Mouse (Mus musculus): ENCODE data around the gene Ep300. TPM values are rescaled to one million over a fixed set of nuclear protein-coding genes. Genes with fewer than 3 reads are reported as not detected.
A peak's percentile ranks its signal among the peaks of the same experiment; 100 is the strongest.

Gene Ep300
- polyA plus RNA-seq, 1 experiment from 2014 or later: 33.8 TPM

DNA sequence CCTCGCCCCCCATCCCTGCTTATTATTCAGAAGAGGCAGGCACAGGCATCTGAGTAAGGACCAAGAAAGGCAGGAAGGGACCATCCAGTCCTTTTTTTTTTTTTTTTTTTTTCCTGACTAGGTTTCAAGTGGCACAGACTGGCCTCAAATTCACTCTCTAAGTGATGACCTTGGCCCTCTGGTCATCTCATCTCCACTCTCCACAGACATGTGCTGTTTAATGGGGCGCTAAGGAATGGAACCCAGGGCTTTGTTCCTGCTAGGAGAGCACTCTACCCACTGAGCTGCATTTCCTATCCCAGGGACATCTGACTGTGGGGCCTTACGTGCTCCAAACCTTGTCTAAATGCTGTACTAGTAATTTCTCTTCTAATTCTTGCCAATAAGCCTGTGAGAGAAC is 29.2 kb upstream of the Ep300 start:
- Histone ChIP-seq H3K4me3 (ENCODE audit: low read depth, low read length) (no peak overlapping the region), H3K4me1 (replicated peaks; ENCODE audit: control insufficient read depth, insufficient read depth, low read length) (no peaks in the 10 kb centered on the region), H3K27me3 (ENCODE audit: control insufficient read depth, insufficient read depth, low read length) (no peaks in the 10 kb centered on the region), H3K4me2 (ENCODE audit: low read depth, low read length, severe bottlenecking) (no peak overlapping the region), H3K9me3 (ENCODE audit: control insufficient read depth, low read length) (no peaks in the 10 kb centered on the region), H3K36me3 (ENCODE audit: control insufficient read depth, insufficient read depth, low read length) (no peaks in the 10 kb centered on the region), H3K9ac (ENCODE audit: low read length) (no peak overlapping the region), H3K27ac (ENCODE audit: low read depth, low read length) (no peak overlapping the region)
- ATAC-seq (replicated peaks; ENCODE audit: low FRiP score) (no peak), DNase-seq (ENCODE audit: low spot score) (no peak)
- WGBS: 65% methylated on average over 3 of the region's 3 CpGs

DNA sequence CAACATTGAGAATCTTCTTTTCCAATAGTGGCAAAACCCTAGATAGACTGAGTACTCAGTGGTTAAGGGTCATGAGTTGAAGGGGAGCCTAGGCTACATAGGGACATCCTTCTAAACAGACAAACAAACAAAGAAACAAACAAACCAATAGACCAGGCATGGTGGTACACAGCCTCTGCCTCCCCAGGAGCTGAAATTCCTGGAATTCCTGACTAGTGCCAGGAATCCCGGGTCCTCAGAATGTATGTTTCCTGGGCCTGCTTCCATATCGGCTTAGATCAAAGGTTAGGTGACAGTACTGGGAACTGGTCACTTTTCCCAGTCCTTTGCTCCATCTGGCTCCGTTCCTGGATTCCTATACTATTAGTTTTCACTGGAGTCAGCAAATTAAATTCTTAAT is 23.6 kb upstream of the Ep300 start:
- no peak for ATAC-seq (replicated peaks; ENCODE audit: low FRiP score)
- Histone ChIP-seq H3K9me3 (ENCODE audit: control insufficient read depth, low read length) (no peaks in the 10 kb centered on the region), H3K4me2 (ENCODE audit: low read depth, low read length, severe bottlenecking) (no peak overlapping the region), H3K9ac (ENCODE audit: low read length) (no peak overlapping the region), H3K36me3 (ENCODE audit: control insufficient read depth, insufficient read depth, low read length) (no peaks in the 10 kb centered on the region), H3K4me1 (replicated peaks; ENCODE audit: control insufficient read depth, insufficient read depth, low read length) (no peaks in the 10 kb centered on the region), H3K27me3 (ENCODE audit: control insufficient read depth, insufficient read depth, low read length) (no peaks in the 10 kb centered on the region), H3K27ac (ENCODE audit: low read depth, low read length) (no peak overlapping the region), H3K4me3 (ENCODE audit: low read depth, low read length) (no peak overlapping the region)
- 69% methylated on average over 3 of the region's 3 CpGs for WGBS
- DNase-seq (ENCODE audit: low spot score): no peak

DNA sequence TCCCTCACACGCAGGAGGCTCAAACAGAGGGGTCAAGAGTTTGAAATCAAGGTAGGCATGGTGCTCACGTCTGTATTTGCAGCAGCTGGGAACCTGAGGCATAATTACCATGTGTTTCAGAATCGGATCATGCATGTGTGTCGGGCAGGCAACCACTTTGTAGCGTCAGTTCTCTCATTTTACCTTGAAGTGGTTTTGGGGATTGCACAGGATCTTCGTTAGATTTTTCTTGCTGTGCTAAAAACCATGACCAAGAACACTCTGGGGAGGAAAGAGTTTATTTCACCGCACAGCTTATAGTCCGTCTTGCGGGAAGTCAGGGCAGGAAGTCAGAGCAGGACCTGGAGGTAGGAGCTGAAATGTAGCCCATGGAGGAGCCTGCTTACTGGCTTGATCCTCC is 23.2 kb upstream of the Ep300 start:
- Histone ChIP-seq H3K4me2 (ENCODE audit: low read depth, low read length, severe bottlenecking) (no peak overlapping the region), H3K9ac (ENCODE audit: low read length) (no peak overlapping the region), H3K36me3 (ENCODE audit: control insufficient read depth, insufficient read depth, low read length) (no peaks in the 10 kb centered on the region), H3K27me3 (ENCODE audit: control insufficient read depth, insufficient read depth, low read length) (no peaks in the 10 kb centered on the region), H3K4me3 (ENCODE audit: low read depth, low read length) (no peak overlapping the region), H3K4me1 (replicated peaks; ENCODE audit: control insufficient read depth, insufficient read depth, low read length) (no peaks in the 10 kb centered on the region), H3K27ac (ENCODE audit: low read depth, low read length) (no peak overlapping the region), H3K9me3 (ENCODE audit: control insufficient read depth, low read length) (no peaks in the 10 kb centered on the region)
- no peak for DNase-seq (ENCODE audit: low spot score)
- ATAC-seq (replicated peaks; ENCODE audit: low FRiP score): no peak
- WGBS: 88% methylated on average over 9 of the region's 9 CpGs

DNA sequence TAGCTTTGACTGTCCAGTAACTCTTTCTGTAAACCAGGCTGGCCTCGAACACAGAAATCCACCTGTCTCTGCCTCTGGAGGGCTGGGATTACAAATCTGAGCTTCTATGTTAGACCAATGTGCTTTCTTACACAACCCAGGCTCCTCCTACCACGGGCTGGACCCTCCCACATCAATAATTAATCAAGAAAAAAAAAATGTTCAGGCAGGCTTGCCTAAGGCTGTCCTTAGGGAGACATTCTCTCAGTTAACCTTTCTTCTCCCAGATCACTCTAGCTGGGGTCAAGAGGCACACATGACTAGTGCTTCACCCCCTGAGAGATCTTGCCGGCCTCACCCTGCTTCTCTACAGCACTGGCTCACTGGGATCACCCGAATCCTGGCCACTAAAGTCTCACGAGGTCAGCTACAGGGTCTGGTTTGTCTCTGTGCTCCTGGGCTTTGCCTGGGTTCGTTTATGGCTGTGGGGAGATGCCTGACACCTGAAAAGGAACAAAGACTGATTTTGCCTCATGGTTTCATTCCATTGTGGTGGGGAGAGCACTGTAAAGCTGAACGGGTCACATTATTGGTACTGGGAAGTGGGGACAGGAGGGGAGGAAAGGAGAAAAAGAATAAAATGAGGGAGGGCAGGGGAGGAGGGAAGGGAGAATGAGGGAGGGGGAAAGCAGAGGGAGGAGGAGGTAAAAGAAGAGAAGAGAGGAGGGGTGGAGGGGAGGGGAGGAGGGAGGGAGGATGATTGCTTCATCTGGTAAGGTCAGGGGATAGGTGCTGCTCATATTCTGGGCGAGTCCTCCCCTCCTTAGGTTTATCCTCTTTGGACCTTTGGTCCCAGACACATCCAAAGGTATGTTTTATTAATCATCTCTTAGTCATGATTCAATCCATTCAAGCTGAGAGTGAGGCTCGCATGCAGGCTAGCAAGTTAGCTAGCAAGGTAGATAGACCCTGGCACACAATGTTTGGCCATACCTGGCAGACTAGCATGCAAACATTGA is 22.4 kb upstream of the Ep300 start:
- 53% methylated on average over 9 of the region's 9 CpGs for WGBS
- Histone ChIP-seq H3K4me1 (replicated peaks; ENCODE audit: control insufficient read depth, insufficient read depth, low read length) (no peaks in the 10 kb centered on the region), H3K4me3 (ENCODE audit: low read depth, low read length) (no peak overlapping the region), H3K27me3 (ENCODE audit: control insufficient read depth, insufficient read depth, low read length) (no peaks in the 10 kb centered on the region), H3K4me2 (ENCODE audit: low read depth, low read length, severe bottlenecking) (no peak overlapping the region), H3K9ac (ENCODE audit: low read length) (no peak overlapping the region), H3K27ac (ENCODE audit: low read depth, low read length) (no peak overlapping the region), H3K9me3 (ENCODE audit: control insufficient read depth, low read length) (no peaks in the 10 kb centered on the region), H3K36me3 (ENCODE audit: control insufficient read depth, insufficient read depth, low read length) (no peaks in the 10 kb centered on the region)
- DNase-seq (ENCODE audit: low spot score) (no peak), ATAC-seq (replicated peaks; ENCODE audit: low FRiP score) (no peak)

DNA sequence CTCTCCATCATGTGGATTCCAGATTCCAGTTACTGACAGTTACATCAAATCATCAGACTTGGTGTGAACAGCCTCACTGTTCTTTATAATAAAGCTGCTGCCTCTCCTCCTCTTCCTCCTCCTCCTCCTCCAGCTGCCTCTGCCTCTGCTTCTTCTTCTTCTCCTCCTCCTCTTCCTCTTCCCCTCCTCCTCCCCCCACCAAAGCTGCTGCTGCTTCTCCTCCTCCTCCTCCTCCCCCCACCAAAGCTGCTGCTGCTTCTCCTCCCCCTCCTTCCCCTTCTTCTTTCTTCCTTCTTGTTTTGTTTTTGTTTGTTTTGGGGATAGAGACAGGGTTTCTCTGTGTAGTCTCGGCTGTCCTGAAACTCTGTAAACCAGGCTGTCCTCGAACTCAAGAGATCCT is 17.1 kb upstream of the Ep300 start:
- no peaks in the 10 kb centered on the region for H3K4me1 ChIP-seq (replicated peaks; ENCODE audit: control insufficient read depth, insufficient read depth, low read length)
- ATAC-seq (replicated peaks; ENCODE audit: low FRiP score) (no peak), DNase-seq (ENCODE audit: low spot score) (no peak)
- no peaks in the 10 kb centered on the region for H3K36me3 ChIP-seq (ENCODE audit: control insufficient read depth, insufficient read depth, low read length)
- WGBS: 53% methylated on average over 2 of the region's 2 CpGs
- H3K9ac ChIP-seq (ENCODE audit: low read length): no peak overlapping the region
- H3K9me3 ChIP-seq (ENCODE audit: control insufficient read depth, low read length): no peaks in the 10 kb centered on the region
- no peaks in the 10 kb centered on the region for H3K27me3 ChIP-seq (ENCODE audit: control insufficient read depth, insufficient read depth, low read length)
- no peak overlapping the region for H3K4me3 ChIP-seq (ENCODE audit: low read depth, low read length)
- no peak overlapping the region for H3K4me2 ChIP-seq (ENCODE audit: low read depth, low read length, severe bottlenecking)
- no peak overlapping the region for H3K27ac ChIP-seq (ENCODE audit: low read depth, low read length)

DNA sequence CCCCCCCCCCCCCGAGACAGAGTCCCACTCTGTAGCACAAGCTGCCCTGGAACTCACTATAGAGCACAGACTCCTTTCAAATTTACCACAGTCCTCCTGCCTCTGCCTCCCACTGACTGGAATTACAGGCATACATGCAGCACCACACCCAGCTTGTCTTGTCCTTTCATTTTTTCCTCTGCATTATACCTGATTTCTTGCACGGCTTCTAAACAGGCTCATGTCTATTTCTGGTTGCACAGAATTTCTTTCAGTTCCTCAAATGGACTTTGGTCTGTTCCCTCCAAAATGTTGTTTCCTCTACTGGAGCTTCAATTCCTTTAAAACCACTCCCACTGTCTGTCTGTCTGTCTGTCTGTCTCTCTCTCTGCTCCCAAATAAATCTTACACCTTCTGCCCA is 16.6 kb upstream of the Ep300 start:
- Histone ChIP-seq H3K4me2 (ENCODE audit: low read depth, low read length, severe bottlenecking) (no peak overlapping the region), H3K4me3 (ENCODE audit: low read depth, low read length) (no peak overlapping the region), H3K9ac (ENCODE audit: low read length) (no peak overlapping the region), H3K27ac (ENCODE audit: low read depth, low read length) (no peak overlapping the region), H3K36me3 (ENCODE audit: control insufficient read depth, insufficient read depth, low read length) (no peaks in the 10 kb centered on the region), H3K4me1 (replicated peaks; ENCODE audit: control insufficient read depth, insufficient read depth, low read length) (no peaks in the 10 kb centered on the region), H3K9me3 (ENCODE audit: control insufficient read depth, low read length) (no peaks in the 10 kb centered on the region), H3K27me3 (ENCODE audit: control insufficient read depth, insufficient read depth, low read length) (no peaks in the 10 kb centered on the region)
- ATAC-seq (replicated peaks; ENCODE audit: low FRiP score) (no peak), DNase-seq (ENCODE audit: low spot score) (no peak)
- WGBS: 60% methylated on average over 1 of the region's 2 CpGs

DNA sequence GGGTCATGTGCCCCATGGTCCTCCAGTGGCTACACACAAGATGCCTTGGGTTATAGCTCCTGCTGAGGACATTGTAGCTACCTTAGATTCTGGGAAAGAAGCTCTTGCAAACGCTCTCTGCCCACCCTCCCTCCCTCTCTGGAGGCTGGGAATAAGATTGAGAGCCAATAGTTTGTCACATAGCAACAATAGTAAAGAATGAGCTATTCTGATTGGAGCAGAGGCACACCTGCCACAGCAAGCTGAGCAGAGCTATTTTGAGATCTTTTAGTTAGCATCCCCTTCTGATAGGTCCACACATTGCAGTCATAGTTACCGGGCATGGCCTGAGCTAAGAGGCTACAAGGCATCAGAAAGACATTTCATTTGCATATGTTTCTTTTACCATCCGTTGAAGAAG is 8.2 kb upstream of the Ep300 start:
- ATAC-seq (replicated peaks; ENCODE audit: low FRiP score): no peak
- no peak for DNase-seq (ENCODE audit: low spot score)
- no peak overlapping the region for H3K27ac ChIP-seq (ENCODE audit: low read depth, low read length)

DNA sequence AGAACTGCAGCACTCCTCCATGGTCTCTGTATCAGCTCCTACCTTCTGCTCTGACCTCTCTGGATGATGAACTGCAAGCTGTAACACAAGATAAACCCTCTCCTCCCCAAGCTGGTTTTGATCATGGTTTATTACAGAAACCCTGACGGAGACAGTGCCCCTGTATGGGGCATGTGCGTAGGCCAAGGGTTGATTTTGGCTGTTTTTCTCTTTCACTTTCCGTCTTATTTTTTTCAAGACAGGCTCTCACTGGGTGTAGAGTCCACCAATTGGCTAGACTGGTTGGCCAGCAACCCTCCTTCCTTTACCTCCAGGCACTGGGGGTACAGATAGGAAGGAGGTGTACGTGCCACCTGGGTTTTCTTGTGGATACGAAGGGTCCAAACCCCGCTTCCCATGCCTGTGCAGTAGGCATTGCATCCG is 7.4 kb upstream of the Ep300 start:
- no peaks in the 10 kb centered on the region for H3K4me1 ChIP-seq (replicated peaks; ENCODE audit: control insufficient read depth, insufficient read depth, low read length)
- WGBS: 89% methylated on average over 7 of the region's 7 CpGs
- no peaks in the 10 kb centered on the region for H3K27me3 ChIP-seq (ENCODE audit: control insufficient read depth, insufficient read depth, low read length)
- H3K27ac ChIP-seq (ENCODE audit: low read depth, low read length): no peak overlapping the region
- H3K9ac ChIP-seq (ENCODE audit: low read length): no peak overlapping the region
- DNase-seq (ENCODE audit: low spot score) (no peak), ATAC-seq (replicated peaks; ENCODE audit: low FRiP score) (no peak)
- no peaks in the 10 kb centered on the region for H3K9me3 ChIP-seq (ENCODE audit: control insufficient read depth, low read length)
- no peak overlapping the region for H3K4me3 ChIP-seq (ENCODE audit: low read depth, low read length)
- H3K4me2 ChIP-seq (ENCODE audit: low read depth, low read length, severe bottlenecking): no peak overlapping the region
- no peaks in the 10 kb centered on the region for H3K36me3 ChIP-seq (ENCODE audit: control insufficient read depth, insufficient read depth, low read length)

More for the DNA sequence above, 8.2 kb upstream of the Ep300 start:
- H3K9ac ChIP-seq (ENCODE audit: low read length): no peak overlapping the region
- no peaks in the 10 kb centered on the region for H3K27me3 ChIP-seq (ENCODE audit: control insufficient read depth, insufficient read depth, low read length)
- no peaks in the 10 kb centered on the region for H3K4me1 ChIP-seq (replicated peaks; ENCODE audit: control insufficient read depth, insufficient read depth, low read length)
- no peaks in the 10 kb centered on the region for H3K36me3 ChIP-seq (ENCODE audit: control insufficient read depth, insufficient read depth, low read length)
- H3K9me3 ChIP-seq (ENCODE audit: control insufficient read depth, low read length): no peaks in the 10 kb centered on the region
- 15% methylated on average over 3 of the region's 3 CpGs for WGBS
- H3K4me3 ChIP-seq (ENCODE audit: low read depth, low read length): no peak overlapping the region
- H3K4me2 ChIP-seq (ENCODE audit: low read depth, low read length, severe bottlenecking): no peak overlapping the region

DNA sequence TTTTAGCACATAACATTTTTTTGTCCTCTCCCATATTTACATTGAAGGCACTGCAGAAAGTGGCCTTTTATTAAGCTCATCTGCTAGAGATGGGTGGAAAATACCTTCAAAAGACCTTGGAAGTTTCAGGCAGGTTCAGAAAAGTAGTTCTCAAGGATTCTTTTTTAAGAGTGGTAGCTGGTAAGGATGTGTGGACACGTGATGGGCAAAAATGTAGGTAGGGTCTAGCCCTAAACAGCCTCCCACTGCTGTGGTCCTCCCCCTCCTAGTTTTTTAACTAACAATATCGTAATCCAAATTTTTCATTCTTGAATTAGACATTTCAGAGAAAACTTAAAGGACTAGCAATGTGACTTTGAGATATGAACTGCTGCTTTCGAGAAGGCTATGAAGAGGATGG is 685 bp upstream of the Ep300 start:
- Histone ChIP-seq H3K36me3 (ENCODE audit: control insufficient read depth, insufficient read depth, low read length) (no peaks in the 10 kb centered on the region), H3K4me2 (ENCODE audit: low read depth, low read length, severe bottlenecking) (peak overlapping the region; percentile 62)
- WGBS: 20% methylated on average over 3 of the region's 3 CpGs

More for the DNA sequence above, 685 bp upstream of the Ep300 start:
- Histone ChIP-seq H3K27me3 (ENCODE audit: control insufficient read depth, insufficient read depth, low read length) (no peaks in the 10 kb centered on the region), H3K4me1 (replicated peaks; ENCODE audit: control insufficient read depth, insufficient read depth, low read length) (peaks cover 5% of the 10 kb centered on the region; the same call in 1 of the 2 replicates), H3K9ac (ENCODE audit: low read length) (peak overlapping the region; percentile 68), H3K9me3 (ENCODE audit: control insufficient read depth, low read length) (no peaks in the 10 kb centered on the region), H3K4me3 (ENCODE audit: low read depth, low read length) (peak overlapping the region; percentile 97), H3K27ac (ENCODE audit: low read depth, low read length) (0 out of 2 replicates have a peak overlapping the region, but pooled peaks have one; percentile 68)
- ATAC-seq (replicated peaks; ENCODE audit: low FRiP score) (peak; percentile 0; the same call in 1 of the 2 replicates), DNase-seq (ENCODE audit: low spot score) (no peak)
